Mouse (Mus musculus) frontal cortex, postnatal 36 days (tissue): ENCODE data around the gene Auts2.
A peak's percentile ranks its signal among the peaks of the same experiment; 100 is the strongest.

ENCODE experiments used
- DNase-seq, 2 experiments: peaks; one replicate each; pipeline ENCODE4 v3.0.0; 2022; ENCODE audit warnings: low spot score in 2 of 2

Gene Auts2

DNA sequence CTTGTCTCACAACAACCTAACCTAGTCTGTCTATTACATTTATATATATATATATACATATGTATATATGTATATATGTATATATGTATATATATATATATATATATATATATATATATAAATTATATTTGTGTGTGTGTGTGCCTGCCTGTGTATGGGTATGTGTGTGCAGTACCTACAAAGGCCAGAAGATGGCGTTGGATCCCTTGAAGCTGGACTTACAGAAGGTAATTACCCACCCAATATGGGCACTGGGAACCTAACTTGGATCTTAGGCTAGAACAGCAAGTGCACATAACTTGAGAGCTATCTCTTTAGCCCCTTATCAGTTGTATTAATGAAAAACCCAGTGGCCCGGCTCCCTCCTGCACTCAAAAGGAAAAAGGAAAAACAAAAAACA, 1083.6 kb downstream of the Auts2 start:
- DNase-seq: no peak

- no peak for DNase-seq
Observed at GRCm38 (mm10) chr5:131458700-131459099, 1084.4 kb downstream of the Auts2 start.

DNA sequence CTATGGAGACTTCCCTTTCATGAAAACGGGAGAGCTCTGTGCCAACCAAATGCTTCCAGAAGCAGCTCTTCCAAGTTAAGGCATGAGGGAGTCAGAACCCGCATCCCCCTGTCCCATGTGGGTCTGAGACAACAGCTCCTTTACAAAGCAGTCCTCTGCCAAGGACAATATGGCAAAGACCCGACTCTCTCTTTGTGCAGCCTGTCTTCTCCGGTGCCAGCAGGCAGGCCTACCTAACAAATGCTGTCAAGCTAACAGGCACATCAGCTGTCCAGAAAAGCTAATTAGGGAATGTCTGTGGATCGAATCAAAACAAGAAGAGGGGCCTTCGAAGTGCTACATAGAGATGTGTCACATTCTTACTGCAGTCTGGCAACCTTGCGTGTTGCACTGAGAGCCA, 1085.1 kb downstream of the Auts2 start:
- DNase-seq: no peak

DNA sequence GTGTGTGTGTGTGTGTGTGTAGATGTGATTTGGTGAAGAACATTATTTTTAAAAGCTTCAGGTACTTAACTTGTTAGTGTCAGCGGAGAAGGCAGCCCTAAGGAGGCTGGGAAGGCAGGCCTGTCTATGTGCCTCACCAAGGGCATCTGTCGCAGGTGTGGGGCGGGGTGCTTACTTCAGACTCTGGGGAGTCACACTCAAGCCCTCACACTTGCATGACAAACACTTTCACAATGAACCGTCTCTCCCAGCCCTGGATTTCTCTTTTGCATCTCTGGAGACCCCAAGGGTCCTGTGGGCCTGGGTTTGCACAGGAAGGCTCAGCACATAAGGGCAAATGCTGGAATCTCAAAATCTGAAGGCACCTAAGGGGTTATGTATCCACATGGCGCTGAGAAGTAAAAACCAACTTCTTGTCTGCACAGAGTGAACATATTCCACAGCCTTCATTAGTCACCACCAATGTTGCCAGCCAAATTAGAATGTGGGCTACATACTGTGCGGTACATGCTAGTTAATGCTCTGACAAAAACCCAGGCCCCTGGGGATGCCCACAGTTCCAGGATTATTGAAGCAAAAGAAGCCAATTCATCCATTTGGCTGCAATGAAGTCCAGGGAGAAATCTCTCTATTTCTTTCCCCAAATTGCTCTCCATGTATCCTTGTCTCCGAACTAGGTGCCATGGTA, 1093.8 kb downstream of the Auts2 start:
- no peak for DNase-seq

DNA sequence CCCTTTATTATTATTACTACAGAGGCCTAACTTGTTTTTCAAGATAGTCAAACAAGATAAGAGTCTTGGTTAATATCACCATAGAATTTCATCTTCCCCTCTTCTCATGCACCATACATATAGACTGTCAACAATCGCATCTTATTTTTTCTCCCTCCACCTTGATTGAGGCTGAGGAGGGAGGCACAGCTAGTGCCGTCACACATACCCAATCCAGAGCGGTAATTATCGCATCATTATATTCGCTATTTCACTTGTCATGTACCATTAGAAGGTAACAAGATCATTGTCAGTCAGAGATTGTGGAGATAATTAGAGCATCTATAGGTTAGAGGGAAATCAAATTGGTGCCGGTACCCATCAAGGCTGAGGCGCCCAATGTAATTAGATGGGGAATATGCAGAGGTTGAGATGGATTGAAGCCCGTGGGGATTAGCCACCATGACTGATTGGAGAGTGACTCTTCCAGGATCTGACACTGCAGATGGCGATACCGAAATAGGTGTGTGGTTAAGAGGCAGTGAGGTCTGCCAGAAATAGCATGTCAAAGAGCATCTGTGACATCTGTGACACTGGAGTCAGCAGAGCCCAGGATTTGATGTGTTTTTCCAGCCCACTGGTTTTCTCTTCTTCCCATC, 1107.8 kb downstream of the Auts2 start:
- DNase-seq: no peak

DNA sequence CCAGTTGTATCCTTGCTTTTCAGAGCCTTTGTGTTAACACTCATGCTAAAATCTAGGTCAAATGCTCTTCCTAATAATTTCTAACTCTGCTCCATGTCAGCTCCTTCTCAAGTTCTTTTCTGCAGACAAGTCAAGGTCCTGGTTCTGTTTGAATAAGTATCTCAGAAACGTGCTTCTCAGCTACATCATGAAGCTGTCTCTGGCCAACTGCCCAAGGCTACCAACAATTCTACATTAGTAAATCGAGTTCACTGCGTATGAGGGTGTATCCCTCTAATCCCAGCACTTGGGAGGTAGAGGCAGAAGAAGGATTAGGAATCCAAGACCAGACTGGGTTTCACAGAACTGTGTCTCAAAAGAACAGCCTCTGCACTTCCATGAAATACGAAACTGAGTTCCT, 1109.9 kb downstream of the Auts2 start:
- DNase-seq: no peak

DNA sequence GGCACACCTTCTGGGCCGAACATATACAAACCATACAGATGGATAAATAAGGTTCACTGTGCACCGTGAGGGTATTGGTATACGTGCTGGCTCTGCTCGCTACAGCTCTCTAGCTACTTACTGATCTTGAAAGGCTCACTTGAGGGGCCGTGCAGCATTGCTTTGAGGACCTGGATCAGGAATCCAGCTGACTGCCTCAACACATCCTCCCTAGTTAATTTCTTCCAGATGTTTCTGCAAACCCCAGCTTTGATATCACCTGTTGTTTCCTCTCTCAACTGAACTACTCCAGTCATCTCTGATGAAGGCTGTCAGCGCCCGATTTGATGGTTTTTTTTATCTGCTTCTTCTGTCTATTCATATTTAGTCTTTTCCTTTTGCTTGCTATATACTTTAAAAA, 1111.2 kb downstream of the Auts2 start:
- no peak for DNase-seq

DNA sequence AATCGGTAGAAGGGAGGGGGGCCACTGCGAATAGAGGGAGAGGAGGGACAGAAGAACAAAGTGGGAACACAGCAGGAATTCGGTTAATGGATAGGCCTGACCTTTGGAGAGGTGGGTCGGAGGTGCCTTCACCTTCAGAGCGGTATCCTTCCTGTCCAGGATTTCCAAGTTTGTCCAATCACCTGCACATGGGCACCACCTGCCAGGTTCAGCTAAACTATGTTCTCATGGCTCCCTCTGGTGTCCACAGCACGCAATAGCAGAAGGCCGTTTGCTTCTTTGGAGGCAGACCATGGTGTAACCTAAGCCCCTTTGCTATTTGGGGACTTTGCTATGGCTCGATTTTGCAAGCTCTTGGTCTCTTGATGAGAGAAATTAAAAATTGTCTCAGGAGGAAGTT, 1113.0 kb downstream of the Auts2 start:
- peak; percentile 71 to 75 for DNase-seq

GRCm38 (mm10) chr5:131429563-131429962, 1113.6 kb downstream of the Auts2 start:
- no peak for DNase-seq

DNA sequence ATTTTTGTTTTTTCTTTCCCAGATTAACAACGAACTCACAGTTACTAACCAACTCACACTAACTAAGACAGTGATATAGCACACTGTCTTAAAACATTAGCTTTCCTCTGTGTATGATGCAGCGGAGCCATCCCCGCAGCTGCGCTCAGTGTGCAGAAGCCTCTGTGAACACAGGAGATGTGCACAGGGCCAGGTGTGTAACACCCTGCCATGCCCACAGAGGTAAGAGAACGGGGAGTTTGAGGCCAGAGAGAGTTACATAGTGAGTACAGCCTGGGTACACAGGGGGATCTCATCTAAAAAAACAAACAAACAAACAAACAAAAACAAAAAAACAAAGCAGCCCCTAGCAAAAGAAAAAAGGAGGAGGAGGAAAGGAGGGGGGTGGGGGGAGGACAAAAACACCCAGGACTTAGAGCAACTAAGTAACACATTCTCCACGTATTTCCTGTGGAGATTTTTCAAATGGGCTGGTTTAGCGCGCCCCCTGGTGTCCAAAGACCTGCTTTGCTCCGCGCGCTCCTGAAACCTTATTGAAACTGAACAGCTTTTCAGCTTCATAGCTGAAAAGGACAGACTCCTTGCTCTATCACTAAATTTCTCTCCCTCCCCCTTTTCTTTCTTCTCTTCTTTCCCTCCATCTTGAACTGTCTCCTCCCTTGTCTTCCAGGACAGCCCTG, 1115.3 kb downstream of the Auts2 start:
- DNase-seq: peak; percentile 85 to 86

GRCm38 (mm10) chr5:131422737-131423136, 1120.4 kb downstream of the Auts2 start:
- no peak for DNase-seq

GRCm38 (mm10) chr5:131420406-131420805, 1122.7 kb downstream of the Auts2 start:
- DNase-seq: no peak

- DNase-seq: no peak
Observed at GRCm38 (mm10) chr5:131415902-131416545, 1127.1 kb downstream of the Auts2 start.

DNA sequence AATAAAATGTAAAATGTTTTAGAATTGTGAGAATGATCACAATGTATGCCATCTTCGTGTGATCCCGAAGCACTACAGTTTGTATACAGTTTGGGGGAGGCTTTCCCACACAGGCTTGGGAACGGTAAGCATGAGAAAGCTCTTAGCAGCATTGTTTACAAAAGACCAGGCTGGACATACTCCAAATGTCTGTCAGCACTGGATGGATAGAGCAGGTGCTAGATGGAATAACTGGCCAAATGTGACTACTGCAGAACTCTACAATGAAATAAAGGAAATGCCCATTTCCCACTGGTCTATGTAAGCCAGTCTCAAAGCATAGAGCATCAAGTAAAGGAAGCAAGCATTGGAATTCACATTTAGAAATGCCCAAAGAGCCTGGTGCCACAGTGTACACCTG, 1144.9 kb downstream of the Auts2 start:
- DNase-seq: no peak

DNA sequence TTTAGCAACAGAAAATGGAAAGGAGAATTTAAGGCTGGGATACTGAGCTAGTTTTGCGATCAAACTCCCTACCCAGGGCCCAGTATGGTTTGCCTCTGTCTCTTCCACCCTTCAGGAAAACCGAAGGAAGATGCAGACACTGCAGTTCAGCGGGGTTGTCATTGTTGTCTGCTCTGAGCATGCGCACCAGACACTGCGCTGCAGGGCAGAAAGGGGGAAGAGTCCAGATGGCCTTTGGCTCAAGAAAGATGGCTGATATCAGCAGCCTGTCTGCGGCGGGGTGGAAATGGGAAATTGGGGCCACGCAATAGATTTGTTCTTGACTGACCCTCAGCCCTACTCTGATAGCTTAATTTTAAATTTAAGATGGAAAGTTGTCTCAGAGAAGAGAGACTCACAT, 1147.4 kb downstream of the Auts2 start:
- DNase-seq: no peak
